Mouse (Mus musculus): ENCODE results near the gene Wdr77.
"Not testable (repeated sequence)": the region's sequence is repeated elsewhere in the genome, so short reads cannot be mapped to it uniquely, and the experiment has no call there.

Gene Wdr77

DNA sequence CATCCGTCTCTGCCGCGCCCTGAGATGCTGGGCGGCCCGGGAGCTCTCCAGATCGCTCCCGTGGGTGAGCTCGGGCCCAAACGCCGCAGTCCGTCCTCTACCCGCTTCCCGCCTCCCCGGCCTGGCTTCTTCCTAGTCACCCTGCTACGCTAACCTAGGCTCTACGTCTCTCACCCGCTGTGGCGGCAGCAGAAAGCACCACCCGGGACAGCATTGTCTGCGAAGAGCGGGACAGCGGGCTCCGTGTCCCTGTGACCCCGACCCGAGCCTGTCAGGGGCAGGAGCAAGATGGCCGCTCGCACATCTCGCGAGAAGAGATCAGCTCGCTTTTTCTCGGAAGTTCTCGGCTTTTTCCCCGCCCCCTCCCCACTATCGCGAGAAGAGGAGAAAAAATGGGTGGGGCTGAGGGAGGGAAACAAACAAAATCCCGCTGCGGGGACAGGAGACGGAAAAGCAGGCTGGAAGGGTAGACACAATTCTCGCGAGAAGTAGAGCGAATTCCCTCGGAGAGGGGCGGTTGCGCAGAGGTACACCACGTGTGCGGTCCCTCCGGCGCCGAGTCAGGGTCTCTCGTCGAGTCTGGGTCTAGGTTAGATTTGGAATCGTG lies at the start of gene Wdr77:
Gene Wdr77, plus strand, starts transcription at position 396 of the 607 bp plus-strand sequence.
- DNase-seq (ENCODE audit: low spot score in 2 of 2), result peak; percentile 96 to 97

DNA sequence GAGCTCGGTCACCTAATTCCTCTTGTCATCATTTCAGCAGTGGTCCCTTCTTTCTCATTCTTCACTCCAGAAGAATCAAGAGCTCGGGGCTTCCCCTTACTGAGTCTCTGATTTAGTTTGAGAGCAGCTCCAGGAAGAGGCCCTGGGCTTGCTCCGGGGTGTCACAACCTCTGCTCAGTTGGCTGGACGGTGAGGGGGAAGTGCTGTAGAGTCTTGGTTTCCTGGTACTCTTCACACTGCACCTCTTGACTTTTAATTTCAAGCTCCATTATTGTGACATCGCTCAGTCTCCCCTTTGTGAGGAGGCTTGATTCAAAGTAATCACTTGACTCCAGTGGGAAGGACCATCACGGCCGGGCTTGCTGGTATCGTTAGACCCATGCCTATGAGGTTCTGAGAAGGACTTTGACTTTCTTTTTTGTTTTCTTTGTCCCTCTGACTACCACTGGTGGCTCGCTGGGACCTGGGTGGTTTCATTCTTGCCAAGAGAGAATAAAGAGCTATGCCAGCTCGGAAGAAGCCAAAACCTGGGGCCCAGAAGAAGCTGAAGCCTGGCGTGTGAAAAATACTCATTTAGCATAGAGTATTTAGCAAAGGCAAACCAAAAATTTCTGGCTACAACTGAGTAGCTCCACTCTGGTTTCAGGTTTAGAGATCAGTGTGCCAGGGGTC lies 48.5 kb upstream of the Wdr77 start:
- peak; percentile 42 to 49 for DNase-seq (ENCODE audit: low spot score in 2 of 2)

- no peak for DNase-seq (ENCODE audit: low spot score in 2 of 2)
Measured at GRCm38 (mm10) chr3:105912097-105912880, 46.9 kb upstream of the Wdr77 start.

- no peak for DNase-seq (ENCODE audit: low spot score in 2 of 2)
Measured at GRCm38 (mm10) chr3:105913839-105914681, 45.1 kb upstream of the Wdr77 start.

DNA sequence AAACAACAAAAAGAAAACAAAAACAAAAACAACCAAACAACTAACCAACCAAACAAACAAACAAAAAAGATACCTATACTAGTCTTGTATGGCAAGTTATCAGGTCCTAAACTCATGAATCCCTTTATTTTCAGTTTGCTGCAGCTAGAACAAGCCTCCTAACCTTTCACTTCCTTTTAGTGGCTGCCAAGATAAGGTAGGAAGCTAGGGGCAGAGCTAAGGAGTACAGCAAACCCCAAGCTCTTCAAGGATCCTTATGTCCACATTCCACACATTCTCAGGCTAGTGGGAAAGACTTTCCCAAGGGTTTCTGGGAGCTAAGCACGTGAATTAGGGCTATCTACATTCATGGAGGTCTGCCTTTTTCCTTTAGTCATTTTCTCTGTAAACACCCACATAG lies 43.9 kb upstream of the Wdr77 start:
- no peak for DNase-seq (ENCODE audit: low spot score in 2 of 2)

DNA sequence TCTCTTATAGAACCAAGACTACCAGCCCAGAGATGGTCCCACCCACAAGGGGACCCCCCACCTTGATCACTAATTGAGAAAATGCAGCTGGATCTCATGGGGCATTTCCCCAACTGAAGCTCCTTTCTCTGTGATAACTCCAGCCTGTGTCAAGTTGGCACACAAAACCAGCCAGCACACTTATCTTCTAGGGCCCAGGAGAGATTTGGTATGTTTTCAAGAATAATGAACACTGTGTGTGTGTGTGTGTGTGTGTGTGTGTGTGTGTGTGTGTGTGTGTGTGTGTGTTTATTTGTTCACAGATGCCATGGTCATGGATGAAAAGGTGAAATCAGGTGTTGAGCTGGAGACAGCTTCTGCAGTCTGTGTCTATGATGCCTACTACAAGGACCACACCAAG lies 42.7 kb upstream of the Wdr77 start:
- DNase-seq (ENCODE audit: low spot score in 2 of 2), result not testable (repeated sequence)

- DNase-seq (ENCODE audit: low spot score in 2 of 2), result no peak
Measured at GRCm38 (mm10) chr3:105917656-105918354, 41.4 kb upstream of the Wdr77 start.

DNA sequence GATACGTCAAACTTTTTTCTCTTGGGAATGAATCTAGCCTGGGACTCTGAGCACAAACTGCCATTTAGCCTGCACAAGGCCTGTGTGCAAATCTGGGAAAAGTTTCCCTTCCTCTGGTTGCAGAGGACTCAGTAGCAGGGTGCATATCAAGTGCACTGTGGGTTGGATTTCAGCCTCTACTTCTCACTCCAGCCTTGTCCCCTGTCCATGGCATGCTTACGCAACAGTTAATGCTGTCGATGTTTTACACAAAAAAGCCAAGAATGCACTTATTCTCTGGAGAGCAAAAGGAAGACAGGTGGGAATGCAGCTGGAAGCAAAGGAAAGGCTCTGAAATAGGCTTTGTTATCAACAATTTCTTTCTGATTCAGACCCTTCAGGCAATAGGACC lies 40.8 kb upstream of the Wdr77 start:
- DNase-seq (ENCODE audit: low spot score in 2 of 2), result no peak

DNA sequence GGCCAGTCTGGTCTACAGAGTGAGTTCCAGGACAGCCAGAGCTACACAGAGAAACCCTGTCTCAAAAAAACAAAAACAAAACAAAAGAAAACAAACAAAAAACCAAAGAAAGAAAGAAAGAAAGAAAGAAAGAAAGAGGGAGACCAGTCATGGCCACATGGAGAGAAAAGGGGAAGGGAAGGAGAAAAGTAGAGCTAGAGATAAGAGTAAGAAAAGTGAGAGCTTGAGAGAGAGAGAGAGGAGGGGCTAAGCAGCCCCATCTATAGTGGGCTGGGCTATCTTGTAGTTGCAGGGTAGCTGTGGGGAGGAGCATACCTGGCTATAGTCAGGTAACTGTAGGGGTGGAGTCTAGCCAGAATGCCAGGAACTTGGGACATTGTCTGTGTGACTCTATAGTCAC lies 38.4 kb upstream of the Wdr77 start:
- DNase-seq (ENCODE audit: low spot score in 2 of 2), result not testable (repeated sequence)

DNA sequence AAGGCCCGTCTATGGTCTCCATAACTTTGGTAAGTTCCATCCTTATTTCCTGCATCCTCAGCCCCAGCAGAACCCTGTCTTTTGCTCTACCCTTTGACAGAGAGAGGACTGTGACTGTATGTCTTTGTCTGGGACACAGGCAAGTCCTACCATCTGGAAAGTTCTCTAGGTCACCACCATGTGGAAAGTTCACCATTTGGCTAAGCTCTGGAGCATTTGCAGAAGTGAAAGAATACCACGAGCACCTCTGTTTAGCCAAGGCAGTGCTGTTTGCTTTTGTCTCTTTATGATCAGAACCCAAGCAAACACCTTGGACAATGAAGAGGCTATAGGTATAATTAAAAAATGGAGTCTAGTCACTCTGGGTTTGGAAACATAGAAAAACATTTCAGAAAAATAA lies 37.2 kb upstream of the Wdr77 start:
- no peak for DNase-seq (ENCODE audit: low spot score in 2 of 2)

GRCm38 (mm10) chr3:105924616-105925015 lies 34.6 kb upstream of the Wdr77 start:
- no peak for DNase-seq (ENCODE audit: low spot score in 2 of 2)

- no peak for DNase-seq (ENCODE audit: low spot score in 2 of 2)
Measured at GRCm38 (mm10) chr3:105927561-105928194, 31.5 kb upstream of the Wdr77 start.

GRCm38 (mm10) chr3:105928195-105928569 lies 31.0 kb upstream of the Wdr77 start:
- DNase-seq (ENCODE audit: low spot score in 2 of 2), result no peak

DNA sequence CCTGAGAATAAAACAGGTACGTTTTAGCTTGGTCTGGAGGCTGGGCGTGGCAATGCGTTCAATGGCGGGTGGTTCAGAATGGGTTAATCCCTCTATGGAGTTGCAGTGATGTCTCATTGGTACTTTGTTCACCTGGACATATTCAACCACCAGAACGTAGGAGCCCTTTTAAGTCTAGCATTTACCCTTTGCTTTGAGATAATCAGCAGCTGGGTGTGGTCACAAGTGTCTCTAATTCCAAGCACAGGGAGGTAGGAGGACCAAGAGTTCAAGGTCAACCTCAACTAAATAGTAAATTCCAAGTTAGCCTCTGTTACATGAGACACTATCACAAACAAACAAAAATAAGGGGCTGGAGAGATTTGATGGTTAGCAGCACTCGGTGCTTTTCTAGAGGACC lies 30.4 kb upstream of the Wdr77 start:
- no peak for DNase-seq (ENCODE audit: low spot score in 2 of 2)

GRCm38 (mm10) chr3:105929821-105930220 lies 29.3 kb upstream of the Wdr77 start:
- DNase-seq (ENCODE audit: low spot score in 2 of 2), result no peak

- DNase-seq (ENCODE audit: low spot score in 2 of 2), result no peak
Measured at GRCm38 (mm10) chr3:105931095-105931494, 28.1 kb upstream of the Wdr77 start.

DNA sequence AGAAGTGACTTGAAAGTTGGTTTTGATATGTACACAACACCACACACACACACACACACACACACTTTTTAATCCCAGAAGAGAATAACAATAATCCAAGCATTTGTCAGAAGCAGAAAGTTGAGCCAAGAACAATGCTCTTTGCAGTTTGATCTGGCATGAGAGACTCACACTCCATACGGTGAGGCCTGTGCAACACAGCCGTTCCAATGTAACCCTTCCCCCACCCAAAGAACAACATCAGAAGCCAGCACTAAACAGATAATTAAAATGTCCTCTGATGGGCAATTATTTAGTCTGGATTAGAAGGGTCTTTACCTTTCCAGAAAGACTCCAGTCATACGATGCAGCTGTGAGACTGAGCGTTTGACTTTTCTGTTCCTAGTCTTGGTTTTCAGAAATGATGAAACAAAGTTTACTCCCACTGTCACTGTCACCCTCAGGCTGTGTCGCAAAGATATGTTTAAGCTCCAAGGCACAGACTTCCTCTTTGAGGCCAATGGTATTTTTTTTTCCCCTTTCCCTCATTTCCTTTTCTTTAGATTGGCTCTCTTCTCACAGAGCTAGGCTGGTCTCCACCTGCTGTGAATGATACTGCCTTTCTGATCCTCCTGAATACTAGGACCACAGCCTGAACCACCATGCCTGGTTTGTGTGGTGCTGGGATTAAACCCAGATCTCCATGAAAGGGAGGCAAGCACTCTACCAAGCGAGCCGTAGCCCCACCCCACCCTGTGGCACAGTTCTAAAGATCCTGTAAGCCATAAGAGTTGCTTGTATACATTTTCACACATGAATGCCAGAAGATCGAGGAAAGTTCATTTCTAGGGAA lies 26.7 kb upstream of the Wdr77 start, which contains the start of gene I830077J02Rik:
Gene I830077J02Rik, minus strand, starts transcription at position 425 of the 832 bp plus-strand sequence.
- DNase-seq (ENCODE audit: low spot score in 2 of 2), result no peak

DNA sequence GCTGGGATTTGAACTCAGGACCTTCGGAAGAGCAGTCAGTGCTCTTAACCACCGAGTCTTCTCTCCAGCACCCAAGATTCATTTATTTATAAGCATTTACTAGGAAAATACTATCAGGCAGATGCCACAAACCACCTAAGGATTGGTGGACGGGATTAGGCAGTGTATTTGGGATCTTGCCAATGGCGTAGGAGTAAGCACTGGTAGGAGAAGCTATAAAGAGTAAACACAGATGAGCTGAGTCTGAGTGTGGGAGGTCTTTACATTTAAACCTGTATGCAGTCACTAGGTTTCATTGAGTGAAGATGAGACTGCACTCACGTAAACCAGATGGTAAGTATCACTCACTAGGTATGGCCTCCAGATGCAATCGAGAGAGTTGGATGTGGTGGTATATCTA lies 25.2 kb upstream of the Wdr77 start:
- no peak for DNase-seq (ENCODE audit: low spot score in 2 of 2)

- DNase-seq (ENCODE audit: low spot score in 2 of 2), result no peak
Measured at GRCm38 (mm10) chr3:105935033-105935432, 24.1 kb upstream of the Wdr77 start.

DNA sequence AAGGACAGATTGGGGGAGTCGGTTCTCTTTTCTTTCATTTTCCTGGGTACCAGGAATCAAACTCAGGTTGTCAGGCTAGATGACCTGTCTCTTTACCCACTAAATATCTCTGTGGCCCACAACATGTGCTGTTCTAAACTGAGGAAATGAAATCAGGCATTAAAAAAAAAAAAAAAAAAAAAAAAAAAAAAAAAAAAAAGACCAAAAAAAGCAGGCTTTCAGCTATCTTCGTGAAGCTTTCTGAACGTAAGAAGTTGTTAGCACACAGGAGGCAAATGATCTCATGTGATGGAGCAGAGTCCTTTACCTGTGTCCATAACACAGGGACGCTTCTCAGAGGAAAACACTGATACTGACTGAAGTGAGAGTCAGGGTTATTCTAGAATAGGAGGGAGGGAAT lies 23.1 kb upstream of the Wdr77 start:
- DNase-seq (ENCODE audit: low spot score in 2 of 2), result no peak

Data from natural killer cell, adult 2 months (primary cell).